Mouse (Mus musculus) ES-E14 (cell line): Measurements from ENCODE around the gene Slc25a13.

Experiments used
- CHD2 ChIP-seq: IDR thresholded peaks from 2 replicates; pipeline ENCODE4 v1.6.1; 2014; ENCODE audit warnings: mild to moderate bottlenecking, low read depth, low read length, inconsistent platforms
- HCFC1 ChIP-seq: IDR thresholded peaks from 2 replicates; pipeline ENCODE4 v1.6.1; 2012; ENCODE audit warnings: low read length, inconsistent platforms, borderline replicate concordance; ENCODE audit not compliant: insufficient read depth
- ZC3H11A ChIP-seq: IDR thresholded peaks from 2 replicates; pipeline ENCODE4 v1.6.1; 2012; ENCODE audit warnings: low read depth, mild to moderate bottlenecking, inconsistent platforms, low read length, borderline replicate concordance
- ZNF384 ChIP-seq: IDR thresholded peaks from 2 replicates; pipeline ENCODE4 v1.6.1; 2012; ENCODE audit warnings: low read depth, low read length, inconsistent platforms

- no peak for TF ChIP-seq ZC3H11A
- no peak for TF ChIP-seq ZNF384
- no peak for TF ChIP-seq HCFC1
- no peak for TF ChIP-seq CHD2
Measured at GRCm38 (mm10) chr6:6067201-6067600, 149.8 kb downstream of the Slc25a13 start.
